Mouse (Mus musculus) limb, embryonic 13.5 days (tissue): ENCODE results near the gene BC016579. TPM values are rescaled to one million over a fixed set of nuclear protein-coding genes. Genes with fewer than 3 reads are reported as not detected.

Experiments used
- ATAC-seq: fragments of 200-750 bp; cut with Nextera tagmentation; 2 replicates; pipeline ENCODE4 v1.8.0; 2017; ENCODE audit warnings: low read depth, moderate number of reproducible peaks, moderate TSS enrichment; ENCODE audit not compliant: low FRiP score
- H3K27ac ChIP-seq: fragments of 300-500 bp; sonication (generic); 2 replicates; pipeline ENCODE4 v1.5.1; 2015; ENCODE audit warnings: inconsistent platforms, mild to moderate bottlenecking, moderate library complexity
- H3K27me3 ChIP-seq: fragments of 300-500 bp; sonication (generic); 2 replicates; pipeline ENCODE4 v1.6.1; 2015; ENCODE audit warnings: mild to moderate bottlenecking, inconsistent platforms
- H3K36me3 ChIP-seq: fragments of 300-500 bp; sonication (generic); 2 replicates; pipeline ENCODE4 v1.6.1; 2015; ENCODE audit warnings: inconsistent platforms, mild to moderate bottlenecking, moderate library complexity
- H3K4me1 ChIP-seq: fragments of 300-500 bp; sonication (generic); 2 replicates; pipeline ENCODE4 v1.6.1; 2015; ENCODE audit warnings: inconsistent platforms
- H3K4me2 ChIP-seq: fragments of 300-500 bp; sonication (generic); replicated peaks from 2 replicates; pipeline ENCODE4 v1.6.1; 2015; ENCODE audit warnings: inconsistent platforms, mild to moderate bottlenecking, moderate library complexity
- H3K4me3 ChIP-seq: fragments of 300-500 bp; sonication (generic); 2 replicates; pipeline ENCODE4 v1.5.1; 2015; ENCODE audit warnings: moderate library complexity, mild to moderate bottlenecking, inconsistent platforms
- H3K9ac ChIP-seq: fragments of 300-500 bp; sonication (generic); 2 replicates; pipeline ENCODE4 v1.6.1; 2015; ENCODE audit warnings: mild to moderate bottlenecking, inconsistent platforms
- H3K9me3 ChIP-seq: fragments of 300-500 bp; sonication (generic); 2 replicates; pipeline ENCODE4 v1.6.1; 2016; ENCODE audit warnings: inconsistent platforms
- WGBS: fragments of 180-500 bp; shearing (Covaris S2); methylation state at CpG from one replicate; pipeline ENCODE4 v1.1.7; 2015; 5-methylcytosine and 5-hydroxymethylcytosine counted together
- polyA plus RNA-seq: library from polyadenylated mRNA; unstranded; fragments of >200 nt; fragmentation: Nextera tagmentation; extraction: Ambion mirVana; gene quantifications from 2 replicates; pipeline ENCODE4 v1.2.1, GENCODE M21; 2015

The BC016579 gene
- polyA plus RNA-seq, 1 experiment from 2014 or later = 0.10 TPM

- Histone ChIP-seq H3K4me1 (no peaks in the 10 kb centered on the region), H3K36me3 (no peaks in the 10 kb centered on the region), H3K9me3 (no peaks in the 10 kb centered on the region), H3K4me2 (no peak overlapping the region), H3K4me3 (no peak overlapping the region), H3K9ac (no peak overlapping the region), H3K27ac (peak overlapping the region; percentile 0; the same call in 1 of the 2 replicates), H3K27me3 (no peaks in the 10 kb centered on the region)
- ATAC-seq = no peak
- WGBS = 74% methylated on average over 10 of the region's 10 CpGs
Measured at GRCm38 (mm10) chr16:45640070-45640762, 13.7 kb downstream of the BC016579 start.

- H3K4me3 ChIP-seq = no peak overlapping the region
- no peaks in the 10 kb centered on the region for H3K4me1 ChIP-seq
- 78% methylated on average over 2 of the region's 2 CpGs for WGBS
- no peak for ATAC-seq
- no peak overlapping the region for H3K4me2 ChIP-seq
- no peaks in the 10 kb centered on the region for H3K36me3 ChIP-seq
- no peak overlapping the region for H3K27ac ChIP-seq
- H3K9me3 ChIP-seq = no peaks in the 10 kb centered on the region
- H3K9ac ChIP-seq = no peak overlapping the region
- no peaks in the 10 kb centered on the region for H3K27me3 ChIP-seq
Measured at GRCm38 (mm10) chr16:45635826-45636225, 18.0 kb downstream of the BC016579 start.

GRCm38 (mm10) chr16:45632420-45632819 lies 21.4 kb downstream of the BC016579 start:
- Histone ChIP-seq H3K36me3 (no peaks in the 10 kb centered on the region), H3K4me1 (no peaks in the 10 kb centered on the region), H3K4me3 (no peak overlapping the region), H3K27me3 (no peaks in the 10 kb centered on the region), H3K9me3 (no peaks in the 10 kb centered on the region), H3K27ac (no peak overlapping the region), H3K9ac (no peak overlapping the region), H3K4me2 (no peak overlapping the region)
- WGBS = 73% methylated on average over 4 of the region's 4 CpGs
- ATAC-seq = no peak

GRCm38 (mm10) chr16:45630347-45630960 lies 23.4 kb downstream of the BC016579 start:
- Histone ChIP-seq H3K4me2 (no peak overlapping the region), H3K36me3 (no peaks in the 10 kb centered on the region), H3K27ac (no peak overlapping the region), H3K27me3 (no peaks in the 10 kb centered on the region), H3K9me3 (no peaks in the 10 kb centered on the region), H3K4me1 (no peaks in the 10 kb centered on the region), H3K9ac (no peak overlapping the region), H3K4me3 (no peak overlapping the region)
- peak; percentile 72 for ATAC-seq
- 44% methylated on average over 5 of the region's 5 CpGs for WGBS

GRCm38 (mm10) chr16:45629497-45630105 lies 24.3 kb downstream of the BC016579 start:
- 69% methylated on average over 8 of the region's 8 CpGs for WGBS
- ATAC-seq = no peak
- no peak overlapping the region for H3K9ac ChIP-seq

GRCm38 (mm10) chr16:45625342-45625741 lies 28.5 kb downstream of the BC016579 start:
- WGBS = 82% methylated on average over 2 of the region's 2 CpGs
- Histone ChIP-seq H3K4me2 (no peak overlapping the region), H3K27me3 (no peaks in the 10 kb centered on the region), H3K4me3 (no peak overlapping the region), H3K4me1 (no peaks in the 10 kb centered on the region), H3K9ac (no peak overlapping the region), H3K36me3 (no peaks in the 10 kb centered on the region), H3K9me3 (no peaks in the 10 kb centered on the region), H3K27ac (no peak overlapping the region)
- no peak for ATAC-seq

More at GRCm38 (mm10) chr16:45629497-45630105, 24.3 kb downstream of the BC016579 start:
- Histone ChIP-seq H3K9me3 (no peaks in the 10 kb centered on the region), H3K27me3 (no peaks in the 10 kb centered on the region), H3K4me3 (no peak overlapping the region), H3K27ac (no peak overlapping the region), H3K4me2 (no peak overlapping the region), H3K36me3 (no peaks in the 10 kb centered on the region), H3K4me1 (no peaks in the 10 kb centered on the region)

GRCm38 (mm10) chr16:45624791-45625190 lies 29.1 kb downstream of the BC016579 start:
- ATAC-seq = no peak
- Histone ChIP-seq H3K4me2 (no peak overlapping the region), H3K9ac (no peak overlapping the region), H3K4me3 (no peak overlapping the region), H3K36me3 (no peaks in the 10 kb centered on the region), H3K27ac (no peak overlapping the region), H3K27me3 (no peaks in the 10 kb centered on the region), H3K9me3 (no peaks in the 10 kb centered on the region), H3K4me1 (no peaks in the 10 kb centered on the region)
- WGBS = 85% methylated on average over 2 of the region's 2 CpGs

GRCm38 (mm10) chr16:45623230-45623629 lies 30.6 kb downstream of the BC016579 start:
- no peak overlapping the region for H3K9ac ChIP-seq
- no peaks in the 10 kb centered on the region for H3K4me1 ChIP-seq
- H3K27ac ChIP-seq = no peak overlapping the region
- no peak overlapping the region for H3K4me3 ChIP-seq
- no peaks in the 10 kb centered on the region for H3K9me3 ChIP-seq
- 89% methylated on average over 4 of the region's 4 CpGs for WGBS
- ATAC-seq = no peak
- H3K36me3 ChIP-seq = no peaks in the 10 kb centered on the region
- no peak overlapping the region for H3K4me2 ChIP-seq
- H3K27me3 ChIP-seq = no peaks in the 10 kb centered on the region

GRCm38 (mm10) chr16:45619751-45620375 lies 34.0 kb downstream of the BC016579 start:
- H3K9ac ChIP-seq = no peak overlapping the region

GRCm38 (mm10) chr16:45615944-45616343 lies 37.9 kb downstream of the BC016579 start:
- ATAC-seq = no peak
- H3K9me3 ChIP-seq = no peaks in the 10 kb centered on the region
- H3K9ac ChIP-seq = no peak overlapping the region
- H3K4me3 ChIP-seq = no peak overlapping the region
- H3K27ac ChIP-seq = no peak overlapping the region
- no peaks in the 10 kb centered on the region for H3K27me3 ChIP-seq
- no peak overlapping the region for H3K4me2 ChIP-seq
- H3K36me3 ChIP-seq = no peaks in the 10 kb centered on the region
- no peaks in the 10 kb centered on the region for H3K4me1 ChIP-seq
- WGBS = 93% methylated on average over 1 of the region's 1 CpGs

More at GRCm38 (mm10) chr16:45619751-45620375, 34.0 kb downstream of the BC016579 start:
- 83% methylated on average over 8 of the region's 8 CpGs for WGBS
- H3K27me3 ChIP-seq = no peaks in the 10 kb centered on the region
- no peaks in the 10 kb centered on the region for H3K9me3 ChIP-seq
- no peaks in the 10 kb centered on the region for H3K36me3 ChIP-seq
- no peak overlapping the region for H3K4me2 ChIP-seq
- no peaks in the 10 kb centered on the region for H3K4me1 ChIP-seq
- H3K27ac ChIP-seq = no peak overlapping the region
- no peak for ATAC-seq
- H3K4me3 ChIP-seq = no peak overlapping the region

- no peaks in the 10 kb centered on the region for H3K36me3 ChIP-seq
- no peaks in the 10 kb centered on the region for H3K27me3 ChIP-seq
- no peaks in the 10 kb centered on the region for H3K4me1 ChIP-seq
- no peak for ATAC-seq
- 69% methylated on average over 2 of the region's 2 CpGs for WGBS
- no peaks in the 10 kb centered on the region for H3K9me3 ChIP-seq
- H3K4me2 ChIP-seq = no peak overlapping the region
- H3K4me3 ChIP-seq = no peak overlapping the region
- no peak overlapping the region for H3K27ac ChIP-seq
- no peak overlapping the region for H3K9ac ChIP-seq
Measured at GRCm38 (mm10) chr16:45613247-45613646, 40.6 kb downstream of the BC016579 start.

GRCm38 (mm10) chr16:45610267-45610666 lies 43.6 kb downstream of the BC016579 start, which contains the start of gene Gcsam:
Gcsam (plus strand) TSS chr16:45610380.
- H3K27ac ChIP-seq = no peak within 1 kb of the TSS
- WGBS = 68% methylated on average over 4 of the region's 4 CpGs
- no peaks in the 10 kb centered on the region for H3K9me3 ChIP-seq
- ATAC-seq = no peak
- no peaks in the 10 kb centered on the region for H3K36me3 ChIP-seq
- H3K4me2 ChIP-seq = no peak within 1 kb of the TSS
- H3K9ac ChIP-seq = no peak within 1 kb of the TSS
- H3K4me1 ChIP-seq = no peaks in the 10 kb centered on the region
- no peak within 1 kb of the TSS for H3K4me3 ChIP-seq
- H3K27me3 ChIP-seq = no peaks in the 10 kb centered on the region
